Mouse (Mus musculus) heart, embryonic 14.5 days (tissue): ENCODE measurements at regions not wholly inside any gene's neighbourhood (a gene's known extent, or its start where the extent isn't known, plus 50 kb on each side); places are given as distances from the start of the nearest gene placed in this dataset.

Source experiments
- ATAC-seq: fragments of 200-750 bp; cut with Nextera tagmentation; 2 replicates; pipeline ENCODE4 v1.8.0; 2017; ENCODE audit warnings: low read depth, moderate TSS enrichment; ENCODE audit not compliant: insufficient number of reproducible peaks, insufficient read depth, low FRiP score
- H3K27ac ChIP-seq, 2 experiments: fragments of 200-500 bp in 1 of 2; fragments of 300-500 bp in 1 of 2; sonication (generic) in 1 of 2; replicated peaks in 1 of 2; 2 replicates each; pipeline ENCODE4 v1.5.1; 2012 to 2014; ENCODE audit warnings: low read depth in 2 of 2, low read length in 2 of 2, control low read depth in 1 of 2, mild to moderate bottlenecking in 1 of 2, mixed read lengths in 1 of 2; ENCODE audit not compliant: control insufficient read depth in 1 of 2, insufficient read depth in 1 of 2
- H3K27me3 ChIP-seq: fragments of 300-500 bp; sonication (generic); 2 replicates; pipeline ENCODE4 v1.6.1; 2014; ENCODE audit warnings: mild to moderate bottlenecking, low read length, control low read depth; ENCODE audit not compliant: control insufficient read depth, insufficient read depth
- H3K36me3 ChIP-seq: fragments of 300-500 bp; sonication (generic); 2 replicates; pipeline ENCODE4 v1.6.1; 2014; ENCODE audit warnings: mild to moderate bottlenecking, control low read depth, low read length, mixed read lengths; ENCODE audit not compliant: control insufficient read depth, insufficient read depth
- H3K4me1 ChIP-seq, 2 experiments: fragments of 200-500 bp in 1 of 2; fragments of 300-500 bp in 1 of 2; sonication (generic) in 1 of 2; 2 replicates each; pipeline ENCODE4 v1.6.1; 2012 to 2014; ENCODE audit warnings: low read length in 2 of 2, control low read depth in 1 of 2, mixed read lengths in 1 of 2; ENCODE audit not compliant: control insufficient read depth in 2 of 2, insufficient read depth in 2 of 2
- H3K4me2 ChIP-seq: fragments of 300-500 bp; sonication (generic); 2 replicates; pipeline ENCODE4 v1.6.1; 2014; ENCODE audit warnings: mild to moderate bottlenecking, low read length
- H3K4me3 ChIP-seq, 2 experiments: fragments of 200-500 bp in 1 of 2; fragments of 300-500 bp in 1 of 2; sonication (generic) in 1 of 2; 2 replicates each; pipeline ENCODE4 v1.5.1; 2012 to 2014; ENCODE audit warnings: low read length in 2 of 2, mild to moderate bottlenecking in 2 of 2, control low read depth in 1 of 2, low read depth in 1 of 2, moderate library complexity in 1 of 2; ENCODE audit not compliant: control insufficient read depth in 1 of 2, insufficient read depth in 1 of 2
- H3K9ac ChIP-seq: fragments of 300-500 bp; sonication (generic); 2 replicates; pipeline ENCODE4 v1.6.1; 2014; ENCODE audit warnings: mild to moderate bottlenecking, low read length
- H3K9me3 ChIP-seq: fragments of 300-500 bp; sonication (generic); 2 replicates; pipeline ENCODE4 v1.6.1; 2016; ENCODE audit warnings: low read length, control low read depth; ENCODE audit not compliant: control insufficient read depth
- WGBS: fragments of 180-500 bp; shearing (Covaris S2); extraction: QIAGEN DNeasy Blood & Tissue Kit; methylation state at CpG from one replicate; pipeline ENCODE4 v1.1.7; 2014; 5-methylcytosine and 5-hydroxymethylcytosine counted together

GRCm38 (mm10) chr6:104040450-104040849 lies 452.1 kb upstream of the Cntn6 start:
- WGBS = 77% methylated on average over 2 of the region's 2 CpGs
- Histone ChIP-seq H3K36me3 (no peaks in the 10 kb centered on the region), H3K27ac (no peak overlapping the region), H3K27me3 (no peaks in the 10 kb centered on the region), H3K4me1 (no peaks in the 10 kb centered on the region), H3K4me3 (no peak overlapping the region), H3K9me3 (no peaks in the 10 kb centered on the region), H3K4me2 (no peak overlapping the region), H3K9ac (no peak overlapping the region)
- ATAC-seq = no peak

GRCm38 (mm10) chr6:104055996-104056395 lies 436.6 kb upstream of the Cntn6 start:
- no peaks in the 10 kb centered on the region for H3K27me3 ChIP-seq
- H3K36me3 ChIP-seq = no peaks in the 10 kb centered on the region
- ATAC-seq = no peak
- H3K4me1 ChIP-seq = no peaks in the 10 kb centered on the region
- H3K4me3 ChIP-seq = no peak overlapping the region
- no peaks in the 10 kb centered on the region for H3K9me3 ChIP-seq
- 90% methylated on average over 1 of the region's 1 CpGs for WGBS
- H3K9ac ChIP-seq = no peak overlapping the region
- H3K27ac ChIP-seq = no peak overlapping the region
- H3K4me2 ChIP-seq = no peak overlapping the region

GRCm38 (mm10) chr6:104061692-104062263 lies 430.8 kb upstream of the Cntn6 start:
- Histone ChIP-seq H3K9me3 (no peaks in the 10 kb centered on the region), H3K9ac (no peak overlapping the region)
- ATAC-seq = no peak

DNA sequence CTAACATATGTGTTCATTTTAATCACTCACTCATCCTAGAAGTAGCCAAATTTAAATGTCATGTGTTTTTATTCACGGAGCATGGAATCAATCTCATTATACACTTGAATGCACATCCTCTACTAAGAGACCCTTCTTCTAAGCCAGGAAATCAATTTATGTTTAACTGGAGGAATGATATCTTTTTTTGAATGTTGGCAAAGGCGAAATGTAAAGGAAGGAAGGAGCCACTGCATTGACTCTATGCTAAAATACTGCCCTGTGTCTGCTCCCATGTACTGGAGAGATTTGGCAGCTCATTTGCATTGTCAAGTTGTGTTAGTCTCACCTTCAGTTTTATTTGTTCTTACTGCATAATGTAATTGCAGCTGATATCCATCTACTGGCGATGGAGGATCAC lies 412.0 kb upstream of the Cntn6 start:
- H3K27me3 ChIP-seq = no peaks in the 10 kb centered on the region
- no peak overlapping the region for H3K27ac ChIP-seq
- no peaks in the 10 kb centered on the region for H3K4me1 ChIP-seq
- no peak overlapping the region for H3K4me2 ChIP-seq
- WGBS = 72% methylated on average over 3 of the region's 3 CpGs
- H3K9me3 ChIP-seq = no peaks in the 10 kb centered on the region
- H3K4me3 ChIP-seq = no peak overlapping the region
- no peak overlapping the region for H3K9ac ChIP-seq
- no peak for ATAC-seq
- no peaks in the 10 kb centered on the region for H3K36me3 ChIP-seq

More at GRCm38 (mm10) chr6:104061692-104062263, 430.8 kb upstream of the Cntn6 start:
- Histone ChIP-seq H3K4me1 (no peaks in the 10 kb centered on the region), H3K4me2 (no peak overlapping the region), H3K36me3 (no peaks in the 10 kb centered on the region), H3K27me3 (no peaks in the 10 kb centered on the region), H3K27ac (no peak overlapping the region), H3K4me3 (no peak overlapping the region)

- no peaks in the 10 kb centered on the region for H3K4me1 ChIP-seq
- no peaks in the 10 kb centered on the region for H3K9me3 ChIP-seq
- WGBS = 90% methylated on average over 2 of the region's 2 CpGs
- no peak for ATAC-seq
- no peak overlapping the region for H3K9ac ChIP-seq
- no peaks in the 10 kb centered on the region for H3K27me3 ChIP-seq
- H3K27ac ChIP-seq = no peak overlapping the region
- no peak overlapping the region for H3K4me2 ChIP-seq
- H3K4me3 ChIP-seq = no peak overlapping the region
- H3K36me3 ChIP-seq = no peaks in the 10 kb centered on the region
These were observed 410.3 kb upstream of the Cntn6 start for GRCm38 (mm10) chr6:104082242-104082641.

DNA sequence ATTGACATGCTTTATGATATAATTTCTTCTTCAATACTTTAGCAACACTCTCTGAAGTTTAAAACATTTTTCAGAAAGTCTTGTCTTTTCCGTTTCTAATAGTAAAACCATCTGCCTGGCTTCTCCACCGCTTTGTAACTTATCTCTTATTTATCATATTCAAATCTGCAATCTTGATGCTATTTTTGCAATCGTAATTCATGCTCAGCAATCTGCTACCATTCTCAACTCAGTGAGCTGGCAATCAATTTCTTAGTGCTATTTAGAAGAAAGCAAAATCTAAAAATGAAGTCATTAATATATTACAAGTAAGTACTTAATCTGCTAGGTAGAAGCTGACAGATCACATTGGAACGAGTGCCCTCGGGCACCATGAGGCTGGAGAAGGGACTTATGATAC lies 384.2 kb upstream of the Cntn6 start:
- 72% methylated on average over 5 of the region's 5 CpGs for WGBS
- Histone ChIP-seq H3K27me3 (no peaks in the 10 kb centered on the region), H3K36me3 (no peaks in the 10 kb centered on the region), H3K27ac (no peak overlapping the region), H3K9me3 (no peaks in the 10 kb centered on the region), H3K9ac (no peak overlapping the region), H3K4me2 (no peak overlapping the region), H3K4me3 (no peak overlapping the region), H3K4me1 (no peaks in the 10 kb centered on the region)
- no peak for ATAC-seq
